Mouse (Mus musculus) hindbrain, embryonic 13.5 days (tissue): Measurements from ENCODE around the gene Olfr1028. TPM values are rescaled to one million over a fixed set of nuclear protein-coding genes. Genes with fewer than 3 reads are reported as not detected.

Experiments used
- ATAC-seq: fragments of 200-750 bp; cut with Nextera tagmentation; 2 replicates; pipeline ENCODE4 v1.8.0; 2017; ENCODE audit warnings: moderate TSS enrichment; ENCODE audit not compliant: low FRiP score
- H3K27ac ChIP-seq: fragments of 300-500 bp; sonication (generic); 2 replicates; pipeline ENCODE4 v1.5.1; 2015; ENCODE audit warnings: inconsistent platforms, mild to moderate bottlenecking, moderate library complexity
- H3K27me3 ChIP-seq: fragments of 300-500 bp; sonication (generic); 2 replicates; pipeline ENCODE4 v1.6.1; 2015; ENCODE audit warnings: mild to moderate bottlenecking, inconsistent platforms
- H3K36me3 ChIP-seq: fragments of 300-500 bp; sonication (generic); 2 replicates; pipeline ENCODE4 v1.6.1; 2015; ENCODE audit warnings: mild to moderate bottlenecking, inconsistent platforms
- H3K4me1 ChIP-seq: fragments of 300-500 bp; sonication (generic); replicated peaks from 2 replicates; pipeline ENCODE4 v1.6.1; 2015; ENCODE audit warnings: inconsistent platforms
- H3K4me2 ChIP-seq: fragments of 300-500 bp; sonication (generic); 2 replicates; pipeline ENCODE4 v1.6.1; 2015; ENCODE audit warnings: inconsistent platforms, mild to moderate bottlenecking, moderate library complexity
- H3K4me3 ChIP-seq: fragments of 300-500 bp; sonication (generic); 2 replicates; pipeline ENCODE4 v1.5.1; 2015; ENCODE audit warnings: mild to moderate bottlenecking, inconsistent platforms
- H3K9ac ChIP-seq: fragments of 300-500 bp; sonication (generic); 2 replicates; pipeline ENCODE4 v1.6.1; 2015; ENCODE audit warnings: mild to moderate bottlenecking, inconsistent platforms
- H3K9me3 ChIP-seq: fragments of 300-500 bp; sonication (generic); 2 replicates; pipeline ENCODE4 v1.6.1; 2016; ENCODE audit warnings: inconsistent platforms
- WGBS: fragments of 180-500 bp; shearing (Covaris S2); methylation state at CpG from one replicate; pipeline ENCODE4 v1.1.7; 2015; 5-methylcytosine and 5-hydroxymethylcytosine counted together
- polyA plus RNA-seq: library from polyadenylated mRNA; unstranded; fragments of >200 nt; fragmentation: Nextera tagmentation; extraction: Ambion mirVana; gene quantifications from 2 replicates; pipeline ENCODE4 v1.2.1, GENCODE M21; 2015

Gene Olfr1028
- polyA plus RNA-seq, result not detected in 2 replicates

- H3K27ac ChIP-seq, result no peak within 1 kb of the TSS
- H3K4me1 ChIP-seq, result no peaks in the 10 kb centered on the region
- no peaks in the 10 kb centered on the region for H3K9me3 ChIP-seq
- WGBS, result 88% methylated on average over 1 of the region's 1 CpGs
- no peaks in the 10 kb centered on the region for H3K27me3 ChIP-seq
- H3K4me3 ChIP-seq, result no peak within 1 kb of the TSS
- no peak within 1 kb of the TSS for H3K9ac ChIP-seq
- no peaks in the 10 kb centered on the region for H3K36me3 ChIP-seq
- ATAC-seq, result no peak
- H3K4me2 ChIP-seq, result no peak within 1 kb of the TSS
Measured at GRCm38 (mm10) chr2:85950137-85950536, at the start of gene Olfr1028. TSS of gene Olfr1028 (plus strand) at chr2:85950437.

- Histone ChIP-seq H3K27ac (no peak within 1 kb of the TSS), H3K4me1 (no peaks in the 10 kb centered on the region)
- ATAC-seq, result no peak
Measured at GRCm38 (mm10) chr2:85904952-85905351, 45.3 kb upstream of the Olfr1028 start, which contains the start of gene Olfr1024. TSS of gene Olfr1024 (minus strand) at chr2:85905052.

GRCm38 (mm10) chr2:85913197-85913596 lies 37.0 kb upstream of the Olfr1028 start:
- H3K4me2 ChIP-seq, result no peak overlapping the region
- no peak overlapping the region for H3K4me3 ChIP-seq
- no peaks in the 10 kb centered on the region for H3K4me1 ChIP-seq
- H3K9me3 ChIP-seq, result no peaks in the 10 kb centered on the region
- no peak overlapping the region for H3K27ac ChIP-seq
- H3K27me3 ChIP-seq, result no peaks in the 10 kb centered on the region
- no peak overlapping the region for H3K9ac ChIP-seq
- ATAC-seq, result no peak
- H3K36me3 ChIP-seq, result no peaks in the 10 kb centered on the region

More at GRCm38 (mm10) chr2:85904952-85905351, 45.3 kb upstream of the Olfr1028 start, which contains the start of gene Olfr1024:
- 86% methylated on average over 3 of the region's 3 CpGs for WGBS
- Histone ChIP-seq H3K4me2 (no peak within 1 kb of the TSS), H3K36me3 (no peaks in the 10 kb centered on the region), H3K9me3 (peaks cover 5% of the 10 kb centered on the region; the same call in 1 of the 2 replicates), H3K4me3 (no peak within 1 kb of the TSS), H3K27me3 (no peaks in the 10 kb centered on the region), H3K9ac (no peak within 1 kb of the TSS)

- Histone ChIP-seq H3K9me3 (no peaks in the 10 kb centered on the region), H3K27me3 (no peaks in the 10 kb centered on the region), H3K4me2 (no peak within 1 kb of the TSS), H3K9ac (no peak within 1 kb of the TSS), H3K4me1 (no peaks in the 10 kb centered on the region), H3K36me3 (no peaks in the 10 kb centered on the region), H3K27ac (no peak within 1 kb of the TSS), H3K4me3 (no peak within 1 kb of the TSS)
- ATAC-seq, result no peak
- 73% methylated on average over 1 of the region's 1 CpGs for WGBS
Measured at GRCm38 (mm10) chr2:85914893-85915292, 35.3 kb upstream of the Olfr1028 start, which contains the start of gene Olfr1025-ps1. TSS of gene Olfr1025-ps1 (plus strand) at chr2:85915193.

GRCm38 (mm10) chr2:85921258-85921657 lies 29.0 kb upstream of the Olfr1028 start, which contains the start of gene Olfr1026:
TSS of gene Olfr1026 (plus strand) at chr2:85921558.
- Histone ChIP-seq H3K27me3 (no peaks in the 10 kb centered on the region), H3K4me2 (no peak within 1 kb of the TSS), H3K9ac (no peak within 1 kb of the TSS), H3K36me3 (no peaks in the 10 kb centered on the region), H3K9me3 (no peaks in the 10 kb centered on the region), H3K4me1 (no peaks in the 10 kb centered on the region), H3K27ac (no peak within 1 kb of the TSS), H3K4me3 (no peak within 1 kb of the TSS)
- ATAC-seq, result no peak
- WGBS, result 90% methylated on average over 3 of the region's 3 CpGs

- H3K4me3 ChIP-seq, result no peak within 1 kb of the TSS
- ATAC-seq, result no peak
- no peak within 1 kb of the TSS for H3K27ac ChIP-seq
- H3K27me3 ChIP-seq, result no peaks in the 10 kb centered on the region
- H3K9ac ChIP-seq, result no peak within 1 kb of the TSS
- WGBS, result 91% methylated on average over 2 of the region's 2 CpGs
- no peak within 1 kb of the TSS for H3K4me2 ChIP-seq
- no peaks in the 10 kb centered on the region for H3K9me3 ChIP-seq
- H3K36me3 ChIP-seq, result no peaks in the 10 kb centered on the region
- no peaks in the 10 kb centered on the region for H3K4me1 ChIP-seq
Measured at GRCm38 (mm10) chr2:85973595-85973994, 23.4 kb downstream of the Olfr1028 start, which contains the start of gene Olfr1029. TSS of gene Olfr1029 (plus strand) at chr2:85973895.

- Histone ChIP-seq H3K4me3 (no peak within 1 kb of the TSS), H3K9ac (no peak within 1 kb of the TSS), H3K4me1 (no peaks in the 10 kb centered on the region), H3K36me3 (no peaks in the 10 kb centered on the region), H3K4me2 (no peak within 1 kb of the TSS), H3K27ac (no peak within 1 kb of the TSS), H3K9me3 (no peaks in the 10 kb centered on the region), H3K27me3 (no peaks in the 10 kb centered on the region)
- 76% methylated on average over 1 of the region's 1 CpGs for WGBS
- no peak for ATAC-seq
Measured at GRCm38 (mm10) chr2:85978976-85979375, 28.7 kb downstream of the Olfr1028 start, which contains the start of gene Olfr1030. TSS of gene Olfr1030 (plus strand) at chr2:85979276.

DNA sequence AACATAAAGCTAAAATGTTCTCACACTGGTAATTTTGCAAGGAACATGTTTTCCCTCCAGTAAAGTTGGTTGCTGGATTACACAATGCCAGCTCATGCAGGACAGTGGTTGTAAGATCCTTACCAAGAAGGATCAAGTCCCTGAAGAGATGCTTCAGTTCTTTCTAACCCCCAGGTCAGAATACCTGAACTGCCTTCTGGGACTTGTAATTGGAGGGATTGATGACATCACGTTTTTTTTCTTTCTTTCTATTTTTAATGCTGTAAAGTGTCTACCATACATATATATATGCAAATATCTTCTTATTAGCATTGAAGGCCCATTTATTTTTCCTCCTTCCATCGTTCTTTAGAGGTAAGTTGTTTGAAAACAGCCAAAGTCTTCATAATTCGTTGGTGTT lies 39.8 kb downstream of the Olfr1028 start, which contains the start of gene Olfr1031:
Gene Olfr1031 (plus strand): TSS at position 301 of the 400 bp plus-strand sequence.
- H3K9me3 ChIP-seq, result no peaks in the 10 kb centered on the region
- H3K4me1 ChIP-seq, result no peaks in the 10 kb centered on the region
- WGBS, result 64% methylated on average over 3 of the region's 3 CpGs
- H3K27ac ChIP-seq, result no peak within 1 kb of the TSS
- no peak for ATAC-seq
- H3K36me3 ChIP-seq, result no peaks in the 10 kb centered on the region
- no peak within 1 kb of the TSS for H3K4me3 ChIP-seq
- H3K4me2 ChIP-seq, result no peak within 1 kb of the TSS
- H3K27me3 ChIP-seq, result no peaks in the 10 kb centered on the region
- no peak within 1 kb of the TSS for H3K9ac ChIP-seq

Other genes starting within 250 kb of the Olfr1028 start
- not detected in 2 replicates for gene Olfr1009, start 235.0 kb upstream of the Olfr1028 start, polyA plus RNA-seq
- gene Olfr1012, start 187.7 kb upstream of the Olfr1028 start, polyA plus RNA-seq, result not detected in 2 replicates
- gene Olfr1013, start 183.3 kb upstream of the Olfr1028 start, polyA plus RNA-seq, result not detected in 2 replicates
- gene Olfr1014, start 177.7 kb upstream of the Olfr1028 start, polyA plus RNA-seq, result not detected in 2 replicates
- gene Olfr1015, start 168.4 kb upstream of the Olfr1028 start, polyA plus RNA-seq, result not detected in 2 replicates
- not detected in 2 replicates for gene Olfr1016, start 147.9 kb upstream of the Olfr1028 start, polyA plus RNA-seq
- not detected in 2 replicates for gene Olfr1018, start 132.0 kb upstream of the Olfr1028 start, polyA plus RNA-seq
- gene Olfr1019, start 105.0 kb upstream of the Olfr1028 start, polyA plus RNA-seq, result not detected in 2 replicates
- not detected in 2 replicates for gene Olfr1020, start 103.4 kb upstream of the Olfr1028 start, polyA plus RNA-seq
- not detected in 2 replicates for gene Olfr1022, start 81.8 kb upstream of the Olfr1028 start, polyA plus RNA-seq
- gene Olfr1023, start 64.8 kb upstream of the Olfr1028 start, polyA plus RNA-seq, result not detected in 2 replicates
- not detected in 2 replicates for gene Olfr1024, start 45.4 kb upstream of the Olfr1028 start, polyA plus RNA-seq
- gene Olfr1025-ps1, start 35.2 kb upstream of the Olfr1028 start, polyA plus RNA-seq, result not detected in 2 replicates
- not detected in 2 replicates for gene Olfr1026, start 28.9 kb upstream of the Olfr1028 start, polyA plus RNA-seq
- not detected in 2 replicates for gene Olfr1029, start 23.5 kb downstream of the Olfr1028 start, polyA plus RNA-seq
- not detected in 2 replicates for gene Olfr1030, start 28.8 kb downstream of the Olfr1028 start, polyA plus RNA-seq
- gene Olfr1031, start 39.9 kb downstream of the Olfr1028 start, polyA plus RNA-seq, result not detected in 2 replicates
- gene Olfr1032, start 55.1 kb downstream of the Olfr1028 start, polyA plus RNA-seq, result not detected in 2 replicates
- gene Olfr1033, start 70.2 kb downstream of the Olfr1028 start, polyA plus RNA-seq, result not detected in 2 replicates
- not detected in 2 replicates for gene Olfr1034, start 95.4 kb downstream of the Olfr1028 start, polyA plus RNA-seq
- gene Olfr1036, start 123.6 kb downstream of the Olfr1028 start, polyA plus RNA-seq, result not detected in 2 replicates
- gene Olfr1037, start 136.9 kb downstream of the Olfr1028 start, polyA plus RNA-seq, result not detected in 2 replicates
- not detected in 2 replicates for gene Olfr1039, start 185.5 kb downstream of the Olfr1028 start, polyA plus RNA-seq
- gene Olfr1040, start 196.3 kb downstream of the Olfr1028 start, polyA plus RNA-seq, result not detected in 2 replicates
- not detected in 2 replicates for gene Olfr1042, start 211.4 kb downstream of the Olfr1028 start, polyA plus RNA-seq
- gene Olfr1043, start 217.1 kb downstream of the Olfr1028 start, polyA plus RNA-seq, result not detected in 2 replicates
- gene Olfr1044, start 227.4 kb downstream of the Olfr1028 start, polyA plus RNA-seq, result not detected in 2 replicates
- gene Olfr52, start 235.2 kb downstream of the Olfr1028 start, polyA plus RNA-seq, result not detected in 2 replicates